Mouse (Mus musculus) forebrain, embryonic 11.5 days (tissue): ENCODE results near the gene AU041133. TPM values are rescaled to one million over a fixed set of nuclear protein-coding genes. Genes with fewer than 3 reads are reported as not detected.
"Not testable (repeated sequence)": the region's sequence is repeated elsewhere in the genome, so short reads cannot be mapped to it uniquely, and the experiment has no call there.

Experiments used
- ATAC-seq: fragments of 200-750 bp; cut with Nextera tagmentation; replicated peaks from 2 replicates; pipeline ENCODE4 v1.8.0; 2017; ENCODE audit warnings: moderate TSS enrichment; ENCODE audit not compliant: low FRiP score
- DNase-seq: peaks from one replicate; pipeline ENCODE4 v3.0.0-alpha.2; 2017; ENCODE audit warnings: low spot score
- H3K27ac ChIP-seq: fragments of 300-500 bp; sonication (generic); 2 replicates; pipeline ENCODE4 v1.5.1; 2014; ENCODE audit warnings: low read depth, low read length
- H3K27me3 ChIP-seq: fragments of 300-500 bp; sonication (generic); 2 replicates; pipeline ENCODE4 v1.6.1; 2014; ENCODE audit warnings: mild to moderate bottlenecking, low read length, mixed read lengths; ENCODE audit not compliant: control insufficient read depth, insufficient read depth
- H3K36me3 ChIP-seq: fragments of 300-500 bp; sonication (generic); 2 replicates; pipeline ENCODE4 v1.6.1; 2014; ENCODE audit warnings: mild to moderate bottlenecking, low read length, moderate library complexity, mixed read lengths; ENCODE audit not compliant: control insufficient read depth, insufficient read depth
- H3K4me1 ChIP-seq: fragments of 300-500 bp; sonication (generic); replicated peaks from 2 replicates; pipeline ENCODE4 v1.6.1; 2014; ENCODE audit warnings: low read length, mixed read lengths; ENCODE audit not compliant: control insufficient read depth, insufficient read depth
- H3K4me2 ChIP-seq: fragments of 300-500 bp; sonication (generic); 2 replicates; pipeline ENCODE4 v1.6.1; 2014; ENCODE audit warnings: low read depth, mild to moderate bottlenecking, low read length, moderate library complexity, mixed read lengths; ENCODE audit not compliant: severe bottlenecking
- H3K4me3 ChIP-seq: fragments of 300-500 bp; sonication (generic); 2 replicates; pipeline ENCODE4 v1.5.1; 2014; ENCODE audit warnings: low read depth, low read length
- H3K9ac ChIP-seq: fragments of 300-500 bp; sonication (generic); 2 replicates; pipeline ENCODE4 v1.6.1; 2014; ENCODE audit warnings: low read length
- H3K9me3 ChIP-seq: fragments of 300-500 bp; sonication (generic); 2 replicates; pipeline ENCODE4 v1.6.1; 2016; ENCODE audit warnings: low read length, mixed read lengths; ENCODE audit not compliant: control insufficient read depth
- WGBS: fragments of 180-500 bp; shearing (Covaris S2); extraction: QIAGEN DNeasy Blood & Tissue Kit; methylation state at CpG from one replicate; pipeline ENCODE4 v1.1.7; 2014; 5-methylcytosine and 5-hydroxymethylcytosine counted together
- polyA plus RNA-seq: library from polyadenylated mRNA; unstranded; fragments of >200 nt; fragmentation: Nextera tagmentation; extraction: Ambion mirVana; gene quantifications from 2 replicates; pipeline ENCODE4 v1.2.1, GENCODE M21; 2014

AU041133 gene
- 5.3 and 6.0 TPM in 2 replicates for polyA plus RNA-seq

DNA sequence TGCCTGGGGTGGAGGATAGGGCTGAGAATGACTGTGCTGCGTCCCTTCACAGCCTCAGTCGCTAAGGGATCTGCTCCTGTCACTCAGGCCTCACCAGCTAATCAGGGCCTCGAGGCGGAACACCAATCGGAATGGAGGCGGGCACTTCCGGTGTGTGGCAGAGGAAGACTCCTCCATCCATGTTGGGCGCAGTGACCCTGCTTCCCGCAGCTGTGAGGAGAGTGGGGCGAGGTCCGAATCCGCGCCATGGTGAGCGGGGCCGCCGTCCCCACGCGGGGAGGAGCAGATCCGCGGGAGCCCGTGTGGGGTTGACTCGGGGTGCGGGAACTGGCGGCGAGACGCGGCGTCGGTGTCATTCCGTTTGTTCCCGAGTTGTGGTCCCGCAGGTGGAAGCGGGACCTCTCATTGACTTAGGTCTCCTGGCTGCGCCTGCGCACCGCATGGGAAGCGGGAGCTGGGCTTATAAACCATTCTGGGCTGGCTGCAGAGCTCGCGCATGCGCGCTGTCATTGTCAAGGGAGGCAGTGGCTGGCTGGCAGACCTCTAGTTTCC is at the start of gene AU041133:
AU041133 (plus strand) TSS at position 164 of the 552 bp plus-strand sequence.
- ATAC-seq (peak; percentile 100), DNase-seq (peak; percentile 90)
- Histone ChIP-seq H3K4me3 (peak within 1 kb of the TSS; percentile 48), H3K27me3 (no peaks in the 10 kb centered on the region), H3K9me3 (peaks cover 33% of the 10 kb centered on the region), H3K9ac (peak within 1 kb of the TSS; percentile 70), H3K4me2 (peak within 1 kb of the TSS; percentile 45), H3K36me3 (no peaks in the 10 kb centered on the region), H3K4me1 (no peaks in the 10 kb centered on the region), H3K27ac (peak within 1 kb of the TSS; percentile 58; the same call in 1 of the 2 replicates)
- 6% methylated on average over 41 of the region's 41 CpGs for WGBS

DNA sequence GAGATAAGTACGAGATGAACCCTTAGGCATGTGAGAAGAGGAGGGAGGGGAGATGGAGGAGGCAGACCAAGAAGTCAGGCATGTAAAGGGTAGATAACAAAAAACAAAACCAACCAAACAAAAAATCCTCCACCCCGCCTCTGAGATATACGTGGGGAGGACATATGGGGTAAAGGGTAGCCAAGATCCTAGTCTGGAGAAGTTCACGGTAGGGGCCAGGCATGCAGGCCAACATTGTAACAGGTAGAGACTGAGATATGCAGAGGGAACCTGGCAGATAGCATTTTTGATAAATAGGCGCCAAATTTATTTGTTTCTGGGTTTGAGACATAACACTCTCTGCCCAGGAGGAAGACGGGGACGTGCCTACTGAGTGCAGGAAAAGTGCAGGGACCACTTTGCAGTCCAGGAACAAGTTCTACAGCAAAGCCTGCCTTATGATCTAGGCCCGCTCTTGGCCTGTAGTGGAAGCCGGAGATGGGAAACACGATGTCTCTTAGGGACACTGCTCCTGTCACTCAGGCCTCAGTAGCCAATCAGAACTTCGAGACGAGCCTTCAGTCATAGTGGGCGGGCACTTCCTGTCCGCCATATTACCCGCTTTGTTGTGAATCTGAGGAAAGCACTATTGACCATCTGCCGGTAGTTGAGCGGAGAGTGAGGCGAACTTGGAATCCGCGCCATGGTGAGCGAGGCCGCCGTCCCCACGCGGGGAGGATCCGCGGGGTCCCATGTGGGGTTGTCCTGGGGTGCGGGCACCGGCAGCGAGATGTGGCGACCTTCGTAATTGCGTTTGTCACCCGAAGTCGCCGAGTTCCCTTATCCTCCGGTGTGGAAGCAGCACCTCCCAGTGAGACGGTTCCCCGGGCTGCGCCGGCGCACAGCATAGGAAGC is 44.8 kb upstream of the AU041133 start, which contains the start of gene BC024063:
BC024063 (plus strand) TSS at position 626 of the 894 bp plus-strand sequence.
- peak; percentile 99 for ATAC-seq
- H3K4me2 ChIP-seq = peak within 1 kb of the TSS; percentile 34
- H3K4me3 ChIP-seq = peak within 1 kb of the TSS; percentile 39
- H3K9me3 ChIP-seq, H3K36me3 ChIP-seq, H3K4me1 ChIP-seq, H3K27me3 ChIP-seq: not testable (repeated sequence)
- H3K9ac ChIP-seq = peak within 1 kb of the TSS; percentile 48; the same call in 1 of the 2 replicates
- DNase-seq = peak; percentile 77
- WGBS = 18% methylated on average over 42 of the region's 42 CpGs
- H3K27ac ChIP-seq = 0 out of 2 replicates have a peak within 1 kb of the TSS, but pooled peaks have one; percentile 53

DNA sequence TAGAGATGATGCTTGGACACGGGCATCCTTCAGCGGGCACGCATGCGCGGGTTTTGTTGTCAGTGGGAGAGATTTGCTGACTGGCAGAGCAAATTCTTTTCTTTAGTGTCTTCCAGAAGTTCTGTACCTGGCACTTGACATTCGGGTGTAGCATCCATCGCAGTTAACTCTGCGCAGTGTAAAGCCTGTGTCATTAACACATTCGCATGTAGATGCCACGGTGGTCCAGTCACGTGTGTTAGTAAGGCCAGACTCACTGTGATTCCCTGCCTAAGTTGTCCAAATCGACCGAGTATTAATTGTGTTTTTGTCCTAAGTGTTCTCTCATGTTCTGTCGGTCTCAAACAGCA is 44.2 kb upstream of the AU041133 start:
- DNase-seq, H3K27ac ChIP-seq, H3K9me3 ChIP-seq, H3K36me3 ChIP-seq, H3K4me1 ChIP-seq, H3K27me3 ChIP-seq: not testable (repeated sequence)
- H3K4me2 ChIP-seq = peak overlapping the region; percentile 34
- H3K9ac ChIP-seq = peak overlapping the region; percentile 48; the same call in 1 of the 2 replicates
- peak; percentile 28; the same call in 1 of the 2 replicates for ATAC-seq
- WGBS = 28% methylated on average over 13 of the region's 14 CpGs
- H3K4me3 ChIP-seq = peak overlapping the region; percentile 39

DNA sequence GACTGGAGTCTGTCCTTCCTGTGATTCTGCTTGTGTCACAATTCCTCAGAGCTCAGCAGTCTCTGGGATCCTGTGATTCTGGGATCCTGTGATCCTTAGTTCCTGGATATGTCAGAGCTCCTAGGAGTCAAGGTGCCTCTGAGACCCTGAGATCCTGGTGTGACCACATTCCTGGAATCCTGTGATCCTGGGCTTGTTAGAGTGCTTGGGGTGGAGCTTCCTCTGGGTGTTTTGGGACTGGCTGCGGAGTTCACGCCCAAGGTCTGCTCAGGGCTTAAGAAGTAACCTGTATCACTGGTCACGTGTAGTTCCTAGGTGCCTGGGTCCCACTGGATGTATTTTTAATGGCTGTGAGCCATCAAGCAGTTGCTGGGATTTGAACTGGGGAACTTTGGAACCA is 10.6 kb upstream of the AU041133 start:
- no peak overlapping the region for H3K4me2 ChIP-seq
- no peak overlapping the region for H3K27ac ChIP-seq
- H3K4me3 ChIP-seq = no peak overlapping the region
- no peaks in the 10 kb centered on the region for H3K36me3 ChIP-seq
- H3K27me3 ChIP-seq = no peaks in the 10 kb centered on the region
- no peak overlapping the region for H3K9ac ChIP-seq
- WGBS = 82% methylated on average over 3 of the region's 3 CpGs
- no peaks in the 10 kb centered on the region for H3K4me1 ChIP-seq
- peaks cover 14% of the 10 kb centered on the region for H3K9me3 ChIP-seq
- DNase-seq (no peak), ATAC-seq (no peak)

GRCm38 (mm10) chr10:82145282-82145681 is 17.5 kb downstream of the AU041133 start:
- H3K9me3 ChIP-seq = peaks cover 20% of the 10 kb centered on the region; the same call in 1 of the 2 replicates
- WGBS = 90% methylated on average over 1 of the region's 1 CpGs
- H3K27ac ChIP-seq = no peak overlapping the region
- no peaks in the 10 kb centered on the region for H3K27me3 ChIP-seq
- peaks cover 3% of the 10 kb centered on the region; the same call in 1 of the 2 replicates for H3K36me3 ChIP-seq
- no peaks in the 10 kb centered on the region for H3K4me1 ChIP-seq
- no peak overlapping the region for H3K4me3 ChIP-seq
- no peak overlapping the region for H3K9ac ChIP-seq
- no peak for ATAC-seq
- no peak overlapping the region for H3K4me2 ChIP-seq
- DNase-seq = no peak

DNA sequence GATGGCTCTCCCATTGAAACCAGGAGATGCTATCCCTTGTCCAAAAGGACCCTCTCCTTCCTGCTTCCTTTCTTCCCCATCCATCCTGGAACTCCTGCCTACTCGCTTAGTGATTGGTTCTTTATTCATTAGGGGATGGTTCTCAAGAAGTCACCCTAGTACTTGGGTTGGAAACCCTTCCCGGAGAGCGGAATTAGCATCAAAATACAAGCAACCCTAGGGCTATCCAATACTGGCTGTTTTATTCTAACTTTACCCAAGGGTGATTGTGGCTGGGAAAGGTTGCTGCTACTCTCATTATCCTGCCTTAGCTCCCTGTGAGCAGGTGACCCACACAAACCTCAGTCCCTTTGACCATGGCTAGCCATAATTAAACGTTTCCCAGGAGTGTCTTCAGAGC is 19.8 kb downstream of the AU041133 start:
- H3K27ac ChIP-seq = no peak overlapping the region
- DNase-seq (no peak), ATAC-seq (no peak)
- no peaks in the 10 kb centered on the region for H3K4me1 ChIP-seq
- H3K4me2 ChIP-seq = no peak overlapping the region
- peaks cover 12% of the 10 kb centered on the region for H3K36me3 ChIP-seq
- no peak overlapping the region for H3K4me3 ChIP-seq
- peaks cover 33% of the 10 kb centered on the region; the same call in 1 of the 2 replicates for H3K9me3 ChIP-seq
- no peak overlapping the region for H3K9ac ChIP-seq
- 82% methylated on average over 4 of the region's 4 CpGs for WGBS
- H3K27me3 ChIP-seq = no peaks in the 10 kb centered on the region

DNA sequence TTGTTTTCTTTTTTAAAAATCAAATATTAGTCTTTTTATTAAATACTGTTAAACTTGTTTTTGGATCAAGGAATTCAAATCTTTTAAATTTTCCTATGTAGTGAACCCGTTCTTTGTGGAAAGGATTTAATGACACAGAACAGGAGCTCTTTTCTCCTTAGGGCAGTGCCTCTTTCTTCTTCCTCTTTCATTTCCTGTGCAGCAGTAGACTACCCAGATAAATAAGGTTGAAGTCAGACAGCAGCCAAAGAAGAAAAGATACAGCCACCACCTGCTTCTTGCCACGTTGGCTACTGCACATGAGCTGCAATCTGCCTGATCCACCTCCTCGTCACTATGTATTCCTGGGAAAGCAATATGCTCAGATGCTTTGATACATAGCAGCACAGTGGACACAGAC is 40.0 kb downstream of the AU041133 start:
- DNase-seq = no peak
- no peaks in the 10 kb centered on the region for H3K27me3 ChIP-seq
- WGBS = 81% methylated on average over 3 of the region's 3 CpGs
- H3K36me3 ChIP-seq = no peaks in the 10 kb centered on the region
- no peak overlapping the region for H3K4me2 ChIP-seq
- peaks cover 4% of the 10 kb centered on the region; the same call in 1 of the 2 replicates for H3K9me3 ChIP-seq
- H3K4me3 ChIP-seq = no peak overlapping the region
- ATAC-seq = no peak
- H3K27ac ChIP-seq = no peak overlapping the region
- H3K9ac ChIP-seq = no peak overlapping the region
- no peaks in the 10 kb centered on the region for H3K4me1 ChIP-seq

DNA sequence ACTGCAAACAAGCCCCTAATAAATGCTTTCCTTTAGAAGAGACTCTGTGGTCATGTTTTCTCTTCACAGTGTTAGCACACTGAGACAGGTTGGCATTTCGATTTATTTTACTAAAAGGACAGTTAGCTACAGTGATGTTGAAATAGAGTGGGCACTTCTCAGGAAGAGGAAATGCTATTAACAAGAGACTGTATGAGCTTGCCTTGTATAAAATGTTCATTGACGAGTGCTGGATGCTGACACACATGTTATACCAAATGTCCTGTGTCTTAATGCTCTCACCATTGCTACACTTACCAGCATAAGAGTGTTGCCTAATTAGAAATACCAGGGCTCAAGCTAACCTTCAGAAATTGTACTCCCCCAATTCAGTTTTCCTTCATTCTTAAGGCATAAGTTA is 42.0 kb downstream of the AU041133 start:
- DNase-seq (no peak), ATAC-seq (no peak)
- Histone ChIP-seq H3K4me3 (no peak overlapping the region), H3K4me2 (no peak overlapping the region), H3K9ac (no peak overlapping the region), H3K36me3 (no peaks in the 10 kb centered on the region), H3K9me3 (peaks cover 4% of the 10 kb centered on the region), H3K27ac (no peak overlapping the region), H3K27me3 (no peaks in the 10 kb centered on the region), H3K4me1 (no peaks in the 10 kb centered on the region)
- 80% methylated on average over 2 of the region's 2 CpGs for WGBS
